Mouse (Mus musculus) CD4-positive naive resting alpha-beta T cell, adult 57 days (primary cell): Measurements from ENCODE around the gene 4930535I16Rik. TPM values are rescaled to one million over a fixed set of nuclear protein-coding genes. Genes with fewer than 3 reads are reported as not detected.

Experiments used
- total RNA-seq: library from RNA; stranded (reverse); gene quantifications from one replicate; pipeline ENCODE4 v1.2.4, GENCODE M21; 2023

Gene 4930535I16Rik
- total RNA-seq: not detected

DNA sequence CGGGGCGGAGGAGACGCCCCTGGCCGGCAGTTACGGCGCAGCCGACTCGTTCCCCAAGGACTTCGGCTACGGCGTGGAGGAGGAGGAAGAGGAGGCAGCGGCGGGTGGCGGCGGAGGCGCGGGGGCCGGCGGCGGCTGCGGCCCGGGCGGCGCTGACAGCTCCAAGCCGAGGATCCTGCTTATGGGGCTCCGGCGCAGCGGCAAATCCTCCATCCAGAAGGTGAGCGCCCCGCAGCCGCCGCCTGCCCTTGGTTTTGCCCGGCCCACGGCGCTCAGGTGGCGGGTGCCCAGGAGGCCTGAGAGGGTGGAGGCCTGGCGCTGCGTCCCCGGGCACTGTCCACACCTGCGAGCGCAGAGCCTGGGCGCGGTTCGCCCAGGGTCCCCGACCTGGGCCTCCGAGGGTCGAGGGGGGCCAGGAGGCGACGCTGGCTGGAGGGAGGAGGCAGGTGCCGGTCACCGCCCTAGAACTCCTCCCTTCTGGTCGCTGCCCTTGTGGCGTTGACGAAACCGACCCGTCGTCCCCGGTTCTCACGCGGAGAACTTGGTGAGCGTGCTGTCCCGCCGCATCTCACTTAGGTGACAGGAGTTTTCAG lies at the start of gene 4930535I16Rik:
Gene 4930535I16Rik, minus strand, starts transcription at position 475 of the 593 bp plus-strand sequence.

DNA sequence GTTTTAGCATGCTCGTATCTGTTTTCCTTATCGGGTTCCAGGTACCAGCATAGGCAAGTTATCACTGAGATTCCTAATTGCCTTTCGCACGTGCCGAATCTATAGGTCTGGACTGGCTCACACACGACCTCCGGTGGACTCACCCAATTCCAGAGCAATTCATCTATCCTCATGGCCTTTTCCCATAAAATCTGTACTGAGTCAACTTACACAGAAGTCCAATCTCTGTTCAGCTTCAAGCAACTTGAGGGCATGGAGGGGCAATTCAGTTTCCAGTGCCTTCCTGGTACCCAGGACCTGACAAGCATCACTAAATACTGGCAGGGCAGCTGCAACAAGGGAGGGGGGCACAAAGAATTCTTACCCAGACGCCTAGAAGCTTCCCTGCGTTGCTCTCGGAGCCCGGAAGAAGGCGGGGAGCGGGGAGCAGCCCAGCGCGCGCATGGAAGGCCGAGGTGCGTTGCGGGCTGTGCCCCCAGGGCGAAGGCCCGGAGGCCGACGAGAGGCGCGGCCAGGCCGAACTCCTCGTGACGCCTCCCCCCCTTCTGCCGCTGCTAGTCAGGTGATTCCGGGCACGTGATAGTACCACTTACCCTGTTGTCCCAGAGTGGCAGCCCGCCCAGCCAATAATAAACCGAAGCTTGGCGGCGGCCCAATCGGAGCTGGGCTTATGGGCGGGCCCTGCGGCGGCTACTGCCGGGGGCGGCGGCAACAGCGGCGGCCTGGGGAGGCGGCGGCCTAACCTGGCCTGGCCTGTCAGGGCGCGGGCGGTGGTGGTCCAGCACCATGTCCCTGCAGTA lies 874 bp downstream of the 4930535I16Rik start, which contains the start of gene Rragc:
Gene Rragc, plus strand, starts transcription at position 699 of the 800 bp plus-strand sequence.

DNA sequence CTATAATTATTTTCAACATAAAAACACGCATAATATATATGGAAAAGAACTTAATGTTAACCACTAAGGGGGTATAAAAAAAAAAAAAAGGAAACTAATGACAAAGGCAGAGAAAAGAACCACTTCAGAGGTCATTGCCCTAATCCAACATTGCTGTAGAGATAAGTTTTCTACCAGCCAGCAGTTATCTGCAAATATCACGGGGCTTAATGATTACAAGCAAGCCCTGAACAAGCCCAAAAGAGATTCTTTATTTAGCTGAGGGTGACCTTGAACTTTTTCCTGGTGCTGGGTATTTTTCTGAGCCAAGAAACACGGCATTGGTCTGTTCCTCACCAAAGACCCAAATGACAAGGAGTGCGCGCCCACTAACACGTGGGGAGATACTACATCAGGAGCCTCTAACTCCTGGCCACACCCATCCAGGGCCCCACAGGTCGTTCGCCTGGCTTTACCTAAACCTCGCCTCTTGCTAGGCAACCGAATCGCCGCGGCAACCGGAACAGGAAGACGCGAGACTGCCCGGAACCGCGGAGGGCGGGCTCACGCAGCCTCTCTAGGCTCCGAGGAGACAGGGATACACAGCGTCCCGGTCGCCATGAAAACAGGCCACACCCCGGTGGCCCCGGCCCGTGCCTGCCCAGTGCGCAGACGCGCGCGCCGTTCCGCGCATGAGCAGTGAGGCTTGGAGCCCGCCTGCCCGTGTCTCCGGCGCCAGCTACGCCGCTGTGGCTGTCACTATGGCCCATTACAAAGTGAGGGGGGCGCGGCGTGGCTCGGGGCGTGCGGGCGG lies 13.3 kb downstream of the 4930535I16Rik start, which contains the start of gene Mycbp:
Gene Mycbp, plus strand, starts transcription at position 500 of the 793 bp plus-strand sequence.

Other genes with a start within 250 kb of the 4930535I16Rik start
- 686 TPM for gene Macf1, start 233.7 kb downstream of the 4930535I16Rik start, total RNA-seq
- gene Ndufs5, start 199.8 kb downstream of the 4930535I16Rik start, total RNA-seq: 22.1 TPM
- gene Akirin1, start 167.7 kb downstream of the 4930535I16Rik start, total RNA-seq: 55.7 TPM
- gene Rhbdl2, start 130.1 kb downstream of the 4930535I16Rik start, total RNA-seq: not detected
- gene 4933427I04Rik, start 58.3 kb downstream of the 4930535I16Rik start, total RNA-seq: not detected
- 9.1 TPM for gene Mycbp, start 13.2 kb downstream of the 4930535I16Rik start, total RNA-seq
- 41.4 TPM for gene Rragc, start 576 bp downstream of the 4930535I16Rik start, total RNA-seq